Mouse (Mus musculus) hindbrain, postnatal 0 days (tissue): ENCODE measurements around the gene Kirrel3. TPM values are rescaled to one million over a fixed set of nuclear protein-coding genes. Genes with fewer than 3 reads are reported as not detected.

Source experiments
- ATAC-seq: fragments of 200-750 bp; cut with Nextera tagmentation; 2 replicates; pipeline ENCODE4 v1.8.0; 2017; ENCODE audit warnings: mild to moderate bottlenecking, moderate TSS enrichment, moderate library complexity
- DNase-seq: peaks from one replicate; pipeline ENCODE4 v3.0.0-alpha.2; 2015; ENCODE audit warnings: low spot score
- H3K27ac ChIP-seq: fragments of 300-500 bp; sonication (generic); 2 replicates; pipeline ENCODE4 v1.5.1; 2014; ENCODE audit warnings: mild to moderate bottlenecking
- H3K27me3 ChIP-seq: fragments of 300-500 bp; sonication (generic); 2 replicates; pipeline ENCODE4 v1.6.1; 2014; ENCODE audit warnings: low read length, mixed read lengths; ENCODE audit not compliant: insufficient read depth
- H3K36me3 ChIP-seq: fragments of 300-500 bp; sonication (generic); 2 replicates; pipeline ENCODE4 v1.6.1; 2014; ENCODE audit warnings: low read length, mixed read lengths; ENCODE audit not compliant: insufficient read depth
- H3K4me1 ChIP-seq: fragments of 300-500 bp; sonication (generic); 2 replicates; pipeline ENCODE4 v1.6.1; 2014; ENCODE audit warnings: antibody characterized with exemption, low read length, mixed read lengths; ENCODE audit not compliant: insufficient read depth
- H3K4me2 ChIP-seq: fragments of 300-500 bp; sonication (generic); 2 replicates; pipeline ENCODE4 v1.6.1; 2014; ENCODE audit warnings: low read depth, mild to moderate bottlenecking, low read length, moderate library complexity, mixed read lengths
- H3K4me3 ChIP-seq: fragments of 300-500 bp; sonication (generic); 2 replicates; pipeline ENCODE4 v1.5.1; 2014; ENCODE audit warnings: low read length
- H3K9ac ChIP-seq: fragments of 300-500 bp; sonication (generic); replicated peaks from 2 replicates; pipeline ENCODE4 v1.6.1; 2014; ENCODE audit warnings: mild to moderate bottlenecking, low read length, moderate library complexity, mixed read lengths
- H3K9me3 ChIP-seq: fragments of 300-500 bp; sonication (generic); 2 replicates; pipeline ENCODE4 v1.6.1; 2016; ENCODE audit warnings: low read length, mixed read lengths
- CTCF ChIP-seq: IDR thresholded peaks from 2 replicates; pipeline ENCODE4 v1.5.1; 2016; ENCODE audit warnings: antibody characterized with exemption, control low read depth, low read depth
- WGBS: fragments of 180-500 bp; shearing (Covaris S2); extraction: QIAGEN DNeasy Blood & Tissue Kit; methylation state at CpG from one replicate; pipeline ENCODE4 v1.1.7; 2014; 5-methylcytosine and 5-hydroxymethylcytosine counted together
- polyA plus RNA-seq: library from polyadenylated mRNA; unstranded; fragments of >200 nt; fragmentation: Nextera tagmentation; extraction: Ambion mirVana; gene quantifications from 2 replicates; pipeline ENCODE4 v1.2.1, GENCODE M21; 2015
- total RNA-seq: library from RNA; depleted of rRNA; stranded (reverse); fragments of >200 nt; gene quantifications from 2 replicates; pipeline ENCODE4 v1.2.3, GENCODE M21; 2014

The Kirrel3 gene
- total and polyA plus RNA-seq, 2 experiments from 2014 or later = 40.6 to 44.9 TPM

- WGBS = 44% methylated on average over 5 of the region's 5 CpGs
- TF ChIP-seq CTCF = no peak
- H3K36me3 ChIP-seq = no peaks in the 10 kb centered on the region
- ATAC-seq = no peak
- no peak overlapping the region for H3K27ac ChIP-seq
- no peak overlapping the region for H3K4me2 ChIP-seq
- DNase-seq = peak; percentile 34
- H3K9me3 ChIP-seq = no peaks in the 10 kb centered on the region
- H3K27me3 ChIP-seq = no peaks in the 10 kb centered on the region
- no peak overlapping the region for H3K9ac ChIP-seq
- H3K4me3 ChIP-seq = no peak overlapping the region
- H3K4me1 ChIP-seq = no peaks in the 10 kb centered on the region
Observed at GRCm38 (mm10) chr9:34458189-34458588, 27.5 kb upstream of the Kirrel3 start.

- H3K4me2 ChIP-seq = no peak overlapping the region
- H3K27ac ChIP-seq = no peak overlapping the region
- ATAC-seq (no peak), DNase-seq (no peak)
- H3K9me3 ChIP-seq = no peaks in the 10 kb centered on the region
- no peak for TF ChIP-seq CTCF
- H3K9ac ChIP-seq = no peak overlapping the region
- H3K4me3 ChIP-seq = no peak overlapping the region
- H3K36me3 ChIP-seq = no peaks in the 10 kb centered on the region
- no peaks in the 10 kb centered on the region for H3K4me1 ChIP-seq
- H3K27me3 ChIP-seq = no peaks in the 10 kb centered on the region
- 75% methylated on average over 5 of the region's 5 CpGs for WGBS
Observed at GRCm38 (mm10) chr9:34459968-34460367, 25.7 kb upstream of the Kirrel3 start.

GRCm38 (mm10) chr9:34463666-34464065 is 22.0 kb upstream of the Kirrel3 start:
- Histone ChIP-seq H3K27me3 (no peaks in the 10 kb centered on the region), H3K27ac (no peak overlapping the region), H3K4me1 (no peaks in the 10 kb centered on the region), H3K4me3 (no peak overlapping the region), H3K36me3 (no peaks in the 10 kb centered on the region), H3K4me2 (no peak overlapping the region), H3K9me3 (no peaks in the 10 kb centered on the region), H3K9ac (no peak overlapping the region)
- DNase-seq (no peak), ATAC-seq (no peak)
- WGBS = 51% methylated on average over 2 of the region's 2 CpGs
- TF ChIP-seq CTCF = no peak

- no peak overlapping the region for H3K9ac ChIP-seq
- H3K36me3 ChIP-seq = no peaks in the 10 kb centered on the region
- H3K4me3 ChIP-seq = no peak overlapping the region
- no peak for DNase-seq
- 79% methylated on average over 3 of the region's 3 CpGs for WGBS
- H3K27ac ChIP-seq = no peak overlapping the region
- H3K4me1 ChIP-seq = no peaks in the 10 kb centered on the region
- no peaks in the 10 kb centered on the region for H3K9me3 ChIP-seq
- ATAC-seq = no peak
- no peak for TF ChIP-seq CTCF
- H3K27me3 ChIP-seq = no peaks in the 10 kb centered on the region
- no peak overlapping the region for H3K4me2 ChIP-seq
Observed at GRCm38 (mm10) chr9:34466058-34466457, 19.6 kb upstream of the Kirrel3 start.

- Histone ChIP-seq H3K4me1 (no peaks in the 10 kb centered on the region), H3K4me3 (no peak overlapping the region), H3K27me3 (no peaks in the 10 kb centered on the region), H3K36me3 (no peaks in the 10 kb centered on the region), H3K9me3 (no peaks in the 10 kb centered on the region), H3K4me2 (no peak overlapping the region), H3K9ac (no peak overlapping the region), H3K27ac (no peak overlapping the region)
- peak; percentile 41 for DNase-seq
- no peak for ATAC-seq
- WGBS = 83% methylated on average over 3 of the region's 3 CpGs
- peak; percentile 64 for TF ChIP-seq CTCF
Observed at GRCm38 (mm10) chr9:34469180-34469579, 16.5 kb upstream of the Kirrel3 start.

GRCm38 (mm10) chr9:34476206-34476605 is 9.5 kb upstream of the Kirrel3 start:
- no peaks in the 10 kb centered on the region for H3K36me3 ChIP-seq
- no peak overlapping the region for H3K4me3 ChIP-seq
- no peaks in the 10 kb centered on the region for H3K27me3 ChIP-seq
- 52% methylated on average over 5 of the region's 5 CpGs for WGBS
- no peaks in the 10 kb centered on the region for H3K4me1 ChIP-seq
- TF ChIP-seq CTCF = no peak
- H3K9me3 ChIP-seq = no peaks in the 10 kb centered on the region
- H3K4me2 ChIP-seq = no peak overlapping the region
- ATAC-seq = no peak
- no peak overlapping the region for H3K27ac ChIP-seq
- H3K9ac ChIP-seq = no peak overlapping the region
- DNase-seq = no peak

- no peak for TF ChIP-seq CTCF
- Histone ChIP-seq H3K27me3 (no peaks in the 10 kb centered on the region), H3K4me1 (no peaks in the 10 kb centered on the region), H3K27ac (no peak overlapping the region), H3K4me3 (no peak overlapping the region), H3K4me2 (no peak overlapping the region), H3K9me3 (no peaks in the 10 kb centered on the region), H3K36me3 (no peaks in the 10 kb centered on the region), H3K9ac (no peak overlapping the region)
- DNase-seq (no peak), ATAC-seq (no peak)
- 91% methylated on average over 2 of the region's 2 CpGs for WGBS
Observed at GRCm38 (mm10) chr9:34478494-34478893, 7.2 kb upstream of the Kirrel3 start.
